Mouse (Mus musculus) CH12.LX (cell line): Measurements from ENCODE around the gene Arhgap25. TPM values are rescaled to one million over a fixed set of nuclear protein-coding genes. Genes with fewer than 3 reads are reported as not detected.

Source experiments
- DNase-seq: peaks from one replicate; pipeline ENCODE4 v3.0.0-alpha.2; 2013; ENCODE audit errors: extremely low read depth
- H3K27ac ChIP-seq: 2 replicates; pipeline ENCODE4 v1.5.1; 2012; ENCODE audit warnings: low read depth, mild to moderate bottlenecking, control low read depth, moderate library complexity; ENCODE audit not compliant: insufficient read depth
- H3K27me3 ChIP-seq: replicated peaks from 2 replicates; pipeline ENCODE3; 2012; ENCODE audit warnings: inconsistent platforms
- H3K36me3 ChIP-seq, 2 experiments: replicated peaks in 1 of 2; 2 replicates each; pipeline versions ENCODE3 to v1.6.1; 2012; ENCODE audit warnings: inconsistent platforms in 1 of 2, low read length in 1 of 2, mild to moderate bottlenecking in 1 of 2, mixed read lengths in 1 of 2, moderate library complexity in 1 of 2; ENCODE audit not compliant: control insufficient read depth in 1 of 2, insufficient read depth in 1 of 2
- H3K4me1 ChIP-seq, 2 experiments: 2 replicates each; pipeline ENCODE4 v1.6.1; 2012; ENCODE audit warnings: inconsistent platforms in 1 of 2, moderate library complexity in 1 of 2; ENCODE audit not compliant: insufficient read depth in 2 of 2, control insufficient read depth in 1 of 2
- H3K4me2 ChIP-seq: 2 replicates; pipeline ENCODE4 v1.6.1; 2012; ENCODE audit warnings: low read depth, mild to moderate bottlenecking, control low read depth; ENCODE audit not compliant: poor library complexity, insufficient read depth, severe bottlenecking
- H3K4me3 ChIP-seq, 3 experiments: fragments of 150-350 bp in 1 of 3; sonication (generic) in 1 of 3; replicated peaks in 1 of 3; 2 replicates each; pipeline versions ENCODE3 to v1.5.1; 2011 to 2012; ENCODE audit warnings: low read depth in 2 of 3, low read length in 2 of 3, mild to moderate bottlenecking in 2 of 3, moderate library complexity in 2 of 3, control low read depth in 1 of 3, improper control_type of control experiment in 1 of 3, inconsistent platforms in 1 of 3, mixed read lengths in 1 of 3; ENCODE audit not compliant: poor library complexity in 1 of 3
- H3K79me2 ChIP-seq: replicated peaks from 2 replicates; pipeline ENCODE4 v1.6.1; 2012; ENCODE audit warnings: mild to moderate bottlenecking, moderate library complexity; ENCODE audit not compliant: control insufficient read depth, poor library complexity, insufficient read depth, severe bottlenecking; ENCODE audit errors: extremely low read depth
- H3K9ac ChIP-seq: 2 replicates; pipeline ENCODE4 v1.6.1; 2012; ENCODE audit warnings: low read depth, mild to moderate bottlenecking, control low read depth, moderate library complexity; ENCODE audit not compliant: insufficient read depth
- H3K9me3 ChIP-seq: replicated peaks from 2 replicates; pipeline ENCODE3; 2012; ENCODE audit warnings: low read length, inconsistent platforms, mixed read lengths
- BHLHE40 ChIP-seq: IDR thresholded peaks from 2 replicates; pipeline ENCODE4 v1.6.1; 2011; ENCODE audit warnings: mild to moderate bottlenecking, low read depth, low read length, improper control_type of control experiment
- CHD1 ChIP-seq: IDR thresholded peaks from 2 replicates; pipeline ENCODE4 v1.6.1; 2012; ENCODE audit warnings: low read depth, low read length, improper control_type of control experiment, inconsistent platforms
- CHD2 ChIP-seq: IDR thresholded peaks from 2 replicates; pipeline ENCODE4 v1.6.1; 2011; ENCODE audit warnings: low read length, improper control_type of control experiment
- CTCF ChIP-seq, 2 experiments: IDR thresholded peaks in 1 of 2; conservative IDR thresholded peaks in 1 of 2; 2 replicates each; pipeline ENCODE4 v1.5.1; 2011 to 2012; ENCODE audit warnings: low read depth in 2 of 2, low read length in 2 of 2, improper control_type of control experiment in 1 of 2, inconsistent platforms in 1 of 2, mild to moderate bottlenecking in 1 of 2, moderate library complexity in 1 of 2
- E2F4 ChIP-seq: IDR thresholded peaks from 2 replicates; pipeline ENCODE4 v1.6.1; 2011; ENCODE audit warnings: low read depth, low read length, improper control_type of control experiment; ENCODE audit not compliant: insufficient replicate concordance
- ELF1 ChIP-seq: IDR thresholded peaks from 2 replicates; pipeline ENCODE4 v1.6.1; 2014; ENCODE audit warnings: low read depth, mild to moderate bottlenecking, inconsistent platforms, low read length, improper control_type of control experiment
- EP300 ChIP-seq: IDR thresholded peaks from 2 replicates; pipeline ENCODE4 v1.6.1; 2011; ENCODE audit warnings: low read length, improper control_type of control experiment
- IRF4 ChIP-seq: IDR thresholded peaks from 2 replicates; pipeline ENCODE4 v1.6.1; 2014; ENCODE audit warnings: low read depth, mild to moderate bottlenecking, inconsistent platforms, low read length, improper control_type of control experiment
- JUN ChIP-seq: IDR thresholded peaks from 2 replicates; pipeline ENCODE4 v1.6.1; 2011; ENCODE audit warnings: low read depth, mild to moderate bottlenecking, low read length, improper control_type of control experiment, moderate library complexity; ENCODE audit not compliant: insufficient read depth
- MEF2A ChIP-seq: IDR thresholded peaks from 2 replicates; pipeline ENCODE4 v1.6.1; 2014; ENCODE audit warnings: low read depth, mild to moderate bottlenecking, inconsistent platforms, low read length, improper control_type of control experiment, borderline replicate concordance
- NELFE ChIP-seq: IDR thresholded peaks from 2 replicates; pipeline ENCODE4 v1.6.1; 2011; ENCODE audit warnings: low read depth, low read length, improper control_type of control experiment
- POLR2AphosphoS2 ChIP-seq: IDR thresholded peaks from 2 replicates; pipeline ENCODE4 v1.6.1; 2011; ENCODE audit warnings: low read depth, low read length, improper control_type of control experiment
- RAD21 ChIP-seq: IDR thresholded peaks from 2 replicates; pipeline ENCODE4 v1.6.1; 2011; ENCODE audit warnings: low read depth, mild to moderate bottlenecking, low read length, improper control_type of control experiment, moderate library complexity
- SMC3 ChIP-seq: IDR thresholded peaks from 2 replicates; pipeline ENCODE4 v1.6.1; 2011; ENCODE audit warnings: low read depth, low read length, improper control_type of control experiment
- ZKSCAN1 ChIP-seq: IDR thresholded peaks from 2 replicates; pipeline ENCODE4 v1.6.1; 2012; ENCODE audit warnings: low read depth, inconsistent platforms, low read length, improper control_type of control experiment, borderline replicate concordance
- ZNF384 ChIP-seq: IDR thresholded peaks from 2 replicates; pipeline ENCODE4 v1.6.1; 2012; ENCODE audit warnings: low read depth, low read length, improper control_type of control experiment, inconsistent platforms
- dilution Hi-C: fragments of 300-500 bp; cut with MboI; formaldehyde crosslinking; loops from 2 replicates; pipeline ENCODE4 v1.14.3; 2020; ENCODE audit warnings: low sequenced_read_pairs; ENCODE audit not compliant: extremely low pct_unique_long_range_greater_than_20kb, extremely low pct_ligation_motif_present
- in situ Hi-C: fragments of 300-500 bp; cut with MboI; formaldehyde crosslinking; loops from 3 replicates; pipeline ENCODE4 v1.14.3; 2019; ENCODE audit warnings: low sequenced_read_pairs, low pct_ligation_motif_present, low pct_unique_long_range_greater_than_20kb, mixed read lengths
- polyA plus RNA-seq: library from polyadenylated mRNA; unstranded; fragments of >175 nt; gene quantifications from 2 replicates; pipeline ENCODE4 v1.2.1, GENCODE M21; 2012; ENCODE audit warnings: low read depth; ENCODE audit not compliant: insufficient read length
- total RNA-seq, 2 experiments: library from RNA; depleted of rRNA; stranded (reverse); fragments of 300-350 nt in 1 of 2; fragments of >200 nt in 1 of 2; gene quantifications; 2 replicates each; pipeline ENCODE4 v1.2.3; 2012 to 2014

Gene Arhgap25
- total and polyA plus RNA-seq, 3 experiments: 11.7 to 16.5 (median 12.5) TPM

- in situ Hi-C loops: loop anchor here (10.0 to 25.0 kb wide), 2 partner anchors 46 to 194 kb away; partner anchors contain the start of gene Aplf
- Histone ChIP-seq H3K79me2 (no peaks in the 10 kb centered on the region), H3K4me3 (no peak overlapping the region), H3K4me1 (peaks cover 0 to 19% of the 10 kb centered on the region in 2 experiments; a peak in 2 of 4 replicates), H3K9ac (no peak overlapping the region), H3K27me3 (no peaks in the 10 kb centered on the region), H3K36me3 (peaks cover 70 to 91% of the 10 kb centered on the region in 2 experiments), H3K9me3 (no peaks in the 10 kb centered on the region), H3K27ac (no peak overlapping the region), H3K4me2 (no peak overlapping the region)
- TF ChIP-seq CHD2 (no peak), ZNF384 (no peak), EP300 (no peak), RAD21 (no peak), E2F4 (no peak), SMC3 (no peak), NELFE (no peak), MEF2A (no peak), CHD1 (no peak), POLR2AphosphoS2 (no peak), JUN (no peak), BHLHE40 (no peak)
- no peak for DNase-seq
- dilution Hi-C loops: no loop called here
Observed at GRCm38 (mm10) chr6:87468372-87468771, 64.7 kb downstream of the Arhgap25 start.

GRCm38 (mm10) chr6:87467373-87467772, 65.7 kb downstream of the Arhgap25 start:
- TF ChIP-seq IRF4: no peak
- peak; percentile 55 for TF ChIP-seq ZKSCAN1
- TF ChIP-seq, all 38 proteins: peak for 1
- no peak overlapping the region for H3K27ac ChIP-seq
- H3K4me3 ChIP-seq: no peak overlapping the region
- H3K79me2 ChIP-seq: no peaks in the 10 kb centered on the region
- no peak for DNase-seq
- peaks cover 0 to 13% of the 10 kb centered on the region in 2 experiments; a peak in 2 of 4 replicates for H3K4me1 ChIP-seq
- dilution Hi-C loops (no loop called here), in situ Hi-C loops (loop anchor here (10.0 to 25.0 kb wide), 2 partner anchors 47 to 195 kb away; partner anchors contain the start of gene Aplf)
- H3K4me2 ChIP-seq: no peak overlapping the region
- no peaks in the 10 kb centered on the region for H3K27me3 ChIP-seq
- no peak overlapping the region for H3K9ac ChIP-seq
- no peaks in the 10 kb centered on the region for H3K9me3 ChIP-seq
- H3K36me3 ChIP-seq: peaks cover 74 to 95% of the 10 kb centered on the region in 2 experiments

- peak; percentile 69 for DNase-seq
- Histone ChIP-seq H3K27me3 (no peaks in the 10 kb centered on the region), H3K9ac (no peak overlapping the region), H3K27ac (no peak overlapping the region), H3K9me3 (no peaks in the 10 kb centered on the region), H3K4me3 (no peak overlapping the region), H3K36me3 (peaks cover 73 to 92% of the 10 kb centered on the region in 2 experiments), H3K79me2 (no peaks in the 10 kb centered on the region), H3K4me2 (no peak overlapping the region), H3K4me1 (peaks cover 0 to 13% of the 10 kb centered on the region in 2 experiments; a peak in 2 of 4 replicates)
- dilution Hi-C loops: no loop called here
- in situ Hi-C loops: loop anchor here (10.0 to 25.0 kb wide), 2 partner anchors 49 to 196 kb away; partner anchors contain the start of gene Aplf
- TF ChIP-seq ELF1 (no peak), RAD21 (peak; percentile 72), SMC3 (peak; percentile 89), CTCF (conservative IDR thresholded peaks at IDR 0.05 in 1 of 2, IDR thresholded peaks at IDR 0.05 in 1 of 2; ENCODE audit: low read depth in 2 of 2, low read length in 2 of 2) (peak; percentile 88 to 91), NELFE (0 out of 2 replicates have a peak, but pooled peaks have one; percentile 23)
- TF ChIP-seq, all 38 proteins: peak for 4
Observed at GRCm38 (mm10) chr6:87466221-87466620, 66.8 kb downstream of the Arhgap25 start.
